Comparison of ENCODE assay signal across 26 mouse cellular contexts in the genomic region with DNA sequence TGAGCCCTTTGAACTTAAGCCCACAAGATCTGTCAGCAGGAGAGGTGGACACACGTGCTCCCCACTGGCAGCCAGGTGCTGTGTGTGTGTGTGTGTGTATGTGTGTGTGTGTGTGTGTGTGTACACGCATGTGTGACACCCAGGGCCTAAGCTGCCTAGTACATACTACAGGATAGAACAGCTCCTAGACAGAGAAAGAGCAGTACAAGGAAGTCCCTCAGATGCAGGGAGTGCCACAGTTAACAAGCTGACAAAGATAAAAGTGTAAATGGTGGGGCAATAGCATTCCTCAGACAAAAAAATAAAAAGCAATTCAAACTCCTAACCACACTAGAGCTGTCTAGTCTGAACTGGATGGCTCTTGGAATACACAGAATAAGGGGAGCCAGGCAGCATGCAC. TPM values are rescaled to one million over a fixed set of nuclear protein-coding genes. Genes with fewer than 3 reads are reported as not detected.
DNase-seq lines count a peak whose midpoint lies in the region; ATAC-seq and TF ChIP-seq lines count a peak whose summit lies in the region.
"Had no signal": no experiment of that assay in that cellular context is flagged by ENCODE, and none has a peak within 500 bp of the region (broad histone marks: within the 10 kb centered on the region; RNA-seq: fewer than 3 reads in every experiment).

No protein-coding gene starts in this region.

- H3K4me2 ChIP-seq in liver, embryonic 11.5 days, result no peak overlapping the region
- no peak overlapping the region for H3K4me2 ChIP-seq in liver, postnatal 0 days (ENCODE audit: low read depth, low read length)
- no peak overlapping the region for H3K4me2 ChIP-seq in intestine, embryonic 15.5 days (replicated peaks)
- no peak overlapping the region for H3K4me2 ChIP-seq in stomach, postnatal 0 days (replicated peaks; ENCODE audit: low read depth)
- H3K4me2 ChIP-seq: embryonic facial prominence, embryonic 12.5 days; embryonic facial prominence, embryonic 15.5 days; heart, embryonic 12.5 days; heart, embryonic 15.5 days; hindbrain, embryonic 13.5 days had no signal

- 73% methylated on average over 2 of the region's 2 CpGs for whole genome bisulfite sequencing in liver, embryonic 11.5 days
- WGBS in liver, postnatal 0 days (ENCODE audit: insufficient replicate concordance), result 63% methylated on average over 2 of the region's 2 CpGs
- 57% methylated on average over 2 of the region's 2 CpGs for WGBS in intestine, embryonic 15.5 days
- 33% methylated on average over 2 of the region's 2 CpGs for WGBS in large intestine, adult 2 months
- 45% methylated on average over 2 of the region's 2 CpGs for WGBS in stomach, postnatal 0 days

- H3K4me3 ChIP-seq in liver, embryonic 11.5 days (ENCODE audit: low read depth, low read length), result no peak overlapping the region
- no peak overlapping the region for H3K4me3 ChIP-seq in liver, postnatal 0 days (ENCODE audit: low read depth, low read length)
- no peak overlapping the region for H3K4me3 ChIP-seq in intestine, embryonic 15.5 days (replicated peaks)
- no peak overlapping the region for H3K4me3 ChIP-seq in stomach, postnatal 0 days (ENCODE audit: low read depth, low read length)
- H3K4me3 ChIP-seq: embryonic facial prominence, embryonic 12.5 days; embryonic facial prominence, embryonic 15.5 days; heart, embryonic 12.5 days; heart, embryonic 15.5 days; hindbrain, embryonic 10.5 days; hindbrain, embryonic 13.5 days had no signal

- no peak for DNase-seq in liver, embryonic 11.5 days (ENCODE audit: low spot score)
- DNase-seq in liver, postnatal 0 days, result no peak
- peak; percentile 53 for DNase-seq in large intestine, adult 2 months (ENCODE audit: low read depth, low spot score)
- peak; percentile 24 for DNase-seq in stomach, postnatal 0 days (ENCODE audit: low spot score)
- no peak for DNase-seq in MN1 (ENCODE audit: low spot score)
- no peak for DNase-seq in embryo, embryonic 10 days (ENCODE audit: low spot score)
- no peak for DNase-seq in thymus, adult 18-20 months
- DNase-seq: adrenal gland, postnatal 10 days; adrenal gland, postnatal 36 days; cerebellum, adult 18-20 months; cerebellum, adult 9-10 months; cerebellum, postnatal 14 days; gastrocnemius, postnatal 25 days; heart, adult 18-20 months; heart, postnatal 10 days; heart, postnatal 36 days had no signal

- no peaks in the 10 kb centered on the region for H3K27me3 ChIP-seq in liver, embryonic 11.5 days (replicated peaks; ENCODE audit: control insufficient read depth, insufficient read depth, low read length)
- no peaks in the 10 kb centered on the region for H3K27me3 ChIP-seq in liver, postnatal 0 days (ENCODE audit: insufficient read depth, low read length)
- no peaks in the 10 kb centered on the region for H3K27me3 ChIP-seq in intestine, embryonic 15.5 days (replicated peaks)
- no peaks in the 10 kb centered on the region for H3K27me3 ChIP-seq in stomach, postnatal 0 days (ENCODE audit: control insufficient read depth, insufficient read depth, low read length)
- H3K27me3 ChIP-seq: embryonic facial prominence, embryonic 12.5 days; embryonic facial prominence, embryonic 15.5 days; heart, embryonic 12.5 days; heart, embryonic 15.5 days; hindbrain, embryonic 13.5 days had no signal

- peaks cover 29% of the 10 kb centered on the region for H3K4me1 ChIP-seq in liver, embryonic 11.5 days (replicated peaks; ENCODE audit: control insufficient read depth, insufficient read depth, low read length)
- H3K4me1 ChIP-seq in liver, postnatal 0 days (ENCODE audit: insufficient read depth), result peaks cover 3% of the 10 kb centered on the region; the same call in 1 of the 2 replicates
- no peaks in the 10 kb centered on the region for H3K4me1 ChIP-seq in intestine, embryonic 15.5 days (replicated peaks)
- no peaks in the 10 kb centered on the region for H3K4me1 ChIP-seq in stomach, postnatal 0 days (replicated peaks; ENCODE audit: control insufficient read depth, insufficient read depth)
- H3K4me1 ChIP-seq: embryonic facial prominence, embryonic 12.5 days; embryonic facial prominence, embryonic 15.5 days; hindbrain, embryonic 10.5 days; hindbrain, embryonic 13.5 days had no signal

- 0 out of 2 replicates have a peak, but pooled peaks have one; percentile 34 for ATAC-seq in liver, embryonic 11.5 days (replicated peaks; ENCODE audit: low FRiP score)
- ATAC-seq in liver, postnatal 0 days, result no peak
- ATAC-seq in intestine, embryonic 15.5 days, result peak; percentile 91
- peak; percentile 71 for ATAC-seq in stomach, postnatal 0 days (ENCODE audit: low FRiP score, low TSS enrichment)
- ATAC-seq: activated CD4-positive, CD25-positive, alpha-beta regulatory T cell, adult 4 months; forebrain, embryonic 14.5 days; hindbrain, postnatal 0 days had no signal

- no peak for TF ChIP-seq CTCF in liver, postnatal 0 days (IDR thresholded peaks at IDR 0.05; ENCODE audit: low read depth)
- no peak for TF ChIP-seq CTCF in stomach, postnatal 0 days (IDR thresholded peaks at IDR 0.05; ENCODE audit: low read depth)

- no peaks in the 10 kb centered on the region for H3K9me3 ChIP-seq in liver, embryonic 11.5 days (ENCODE audit: control insufficient read depth, low read length)
- H3K9me3 ChIP-seq in liver, postnatal 0 days (ENCODE audit: low read length), result no peaks in the 10 kb centered on the region
- no peaks in the 10 kb centered on the region for H3K9me3 ChIP-seq in intestine, embryonic 15.5 days
- no peaks in the 10 kb centered on the region for H3K9me3 ChIP-seq in stomach, postnatal 0 days (ENCODE audit: control insufficient read depth, low read length)
- H3K9me3 ChIP-seq: embryonic facial prominence, embryonic 12.5 days; embryonic facial prominence, embryonic 15.5 days; heart, embryonic 12.5 days; heart, embryonic 15.5 days; hindbrain, embryonic 10.5 days; hindbrain, embryonic 13.5 days had no signal

- TF ChIP-seq EP300 in liver, postnatal 0 days (IDR thresholded peaks at IDR 0.05; ENCODE audit: low read depth), result no peak
- TF ChIP-seq EP300 in stomach, postnatal 0 days (optimal IDR thresholded peaks at IDR 0.05), result no peak

- H3K27ac ChIP-seq in liver, embryonic 11.5 days (ENCODE audit: low read depth, low read length), result no peak overlapping the region
- no peak overlapping the region for H3K27ac ChIP-seq in liver, postnatal 0 days (ENCODE audit: low read depth)
- H3K27ac ChIP-seq in intestine, embryonic 15.5 days, result 0 out of 2 replicates have a peak overlapping the region, but pooled peaks have one; percentile 11
- no peak overlapping the region for H3K27ac ChIP-seq in stomach, postnatal 0 days (replicated peaks)
- H3K27ac ChIP-seq: embryonic facial prominence, embryonic 12.5 days; embryonic facial prominence, embryonic 15.5 days; heart, embryonic 15.5 days; hindbrain, embryonic 10.5 days; hindbrain, embryonic 13.5 days; hindbrain, postnatal 0 days had no signal

- H3K36me3 ChIP-seq in liver, embryonic 11.5 days (ENCODE audit: control insufficient read depth, insufficient read depth, low read length), result no peaks in the 10 kb centered on the region
- H3K36me3 ChIP-seq in liver, postnatal 0 days (replicated peaks; ENCODE audit: insufficient read depth, low read length), result no peaks in the 10 kb centered on the region
- H3K36me3 ChIP-seq in intestine, embryonic 15.5 days, result no peaks in the 10 kb centered on the region
- H3K36me3 ChIP-seq in stomach, postnatal 0 days (ENCODE audit: control insufficient read depth, insufficient read depth, low read length), result no peaks in the 10 kb centered on the region
- H3K36me3 ChIP-seq: embryonic facial prominence, embryonic 12.5 days; embryonic facial prominence, embryonic 15.5 days; heart, embryonic 15.5 days had no signal

- no peak overlapping the region for H3K9ac ChIP-seq in liver, embryonic 11.5 days (ENCODE audit: low read depth, low read length)
- no peak overlapping the region for H3K9ac ChIP-seq in liver, postnatal 0 days (replicated peaks)
- no peak overlapping the region for H3K9ac ChIP-seq in intestine, embryonic 15.5 days
- no peak overlapping the region for H3K9ac ChIP-seq in stomach, postnatal 0 days (ENCODE audit: low read length)
- H3K9ac ChIP-seq: embryonic facial prominence, embryonic 12.5 days; embryonic facial prominence, embryonic 15.5 days; heart, embryonic 12.5 days; heart, embryonic 15.5 days; hindbrain, embryonic 13.5 days had no signal

RNA-seq across cellular contexts. Expression of a gene that starts 16.6 kb away (rescaled TPM):
- polyA plus RNA-seq in liver, embryonic 11.5 days (2014; fragmentation: Nextera tagmentation; extraction: Ambion mirVana), result 19.5 and 23.7 TPM in 2 replicates
- 6.6 and 7.9 TPM in 2 replicates for polyA plus RNA-seq in liver, postnatal 0 days (2015; fragmentation: Nextera tagmentation; extraction: Ambion mirVana)
- 26.9 and 27.9 TPM in 2 replicates for polyA plus RNA-seq in intestine, embryonic 15.5 days (2015; fragmentation: Nextera tagmentation; extraction: Ambion mirVana)
- 10.6 and 15.4 TPM in 2 replicates for polyA plus RNA-seq in large intestine, adult 2 months (2012; rRNA removed)
- 13.0 and 13.7 TPM in 2 replicates for polyA plus RNA-seq in stomach, postnatal 0 days (2015; fragmentation: Nextera tagmentation; extraction: Ambion mirVana)

RNA-seq across cellular contexts. Expression of a gene that starts 23.5 kb away (rescaled TPM):
- 36.5 and 39.7 TPM in 2 replicates for polyA plus RNA-seq in liver, embryonic 11.5 days (2014; fragmentation: Nextera tagmentation; extraction: Ambion mirVana)
- 9.3 and 9.6 TPM in 2 replicates for polyA plus RNA-seq in liver, postnatal 0 days (2015; fragmentation: Nextera tagmentation; extraction: Ambion mirVana)
- polyA plus RNA-seq in intestine, embryonic 15.5 days (2015; fragmentation: Nextera tagmentation; extraction: Ambion mirVana), result 27.9 and 28.2 TPM in 2 replicates
- 6.0 and 9.3 TPM in 2 replicates for polyA plus RNA-seq in large intestine, adult 2 months (2012; rRNA removed)
- polyA plus RNA-seq in stomach, postnatal 0 days (2015; fragmentation: Nextera tagmentation; extraction: Ambion mirVana), result 14.2 and 15.5 TPM in 2 replicates

Comparison
In these comparisons a context has a peak if more than half of its experiments do, and no peak if none do; other contexts are left out.
1. DNase-seq: peak in large intestine, adult 2 months (single experiment) and stomach, postnatal 0 days (single experiment); none in liver, embryonic 11.5 days (single experiment), liver, postnatal 0 days (single experiment), MN1 (single experiment), embryo, embryonic 10 days (single experiment) and thymus, adult 18-20 months (0 of 2).